Mouse (Mus musculus) liver, embryonic 15.5 days (tissue): ENCODE measurements around the gene Slc6a6. TPM values are rescaled to one million over a fixed set of nuclear protein-coding genes. Genes with fewer than 3 reads are reported as not detected.

Source experiments
- ATAC-seq: fragments of 200-750 bp; cut with Nextera tagmentation; 2 replicates; pipeline ENCODE4 v1.8.0; 2017; ENCODE audit warnings: moderate number of reproducible peaks, mild to moderate bottlenecking, moderate library complexity; ENCODE audit not compliant: insufficient read depth
- H3K27ac ChIP-seq: fragments of 300-500 bp; sonication (generic); replicated peaks from 2 replicates; pipeline ENCODE4 v1.5.1; 2015; ENCODE audit warnings: mild to moderate bottlenecking, inconsistent platforms
- H3K27me3 ChIP-seq: fragments of 300-500 bp; sonication (generic); 2 replicates; pipeline ENCODE4 v1.6.1; 2015; ENCODE audit warnings: mild to moderate bottlenecking, inconsistent platforms
- H3K36me3 ChIP-seq: fragments of 300-500 bp; sonication (generic); replicated peaks from 2 replicates; pipeline ENCODE4 v1.6.1; 2015; ENCODE audit warnings: moderate library complexity, mild to moderate bottlenecking, inconsistent platforms
- H3K4me1 ChIP-seq: fragments of 300-500 bp; sonication (generic); replicated peaks from 2 replicates; pipeline ENCODE4 v1.6.1; 2015; ENCODE audit warnings: inconsistent platforms
- H3K4me2 ChIP-seq: fragments of 300-500 bp; sonication (generic); 2 replicates; pipeline ENCODE4 v1.6.1; 2015; ENCODE audit warnings: moderate library complexity, mild to moderate bottlenecking, inconsistent platforms
- H3K4me3 ChIP-seq: fragments of 300-500 bp; sonication (generic); replicated peaks from 2 replicates; pipeline ENCODE4 v1.5.1; 2015; ENCODE audit warnings: mild to moderate bottlenecking, inconsistent platforms
- H3K9ac ChIP-seq: fragments of 300-500 bp; sonication (generic); 2 replicates; pipeline ENCODE4 v1.6.1; 2015; ENCODE audit warnings: moderate library complexity, mild to moderate bottlenecking, inconsistent platforms
- H3K9me3 ChIP-seq: fragments of 300-500 bp; sonication (generic); replicated peaks from 2 replicates; pipeline ENCODE4 v1.6.1; 2016; ENCODE audit warnings: inconsistent platforms
- WGBS: fragments of 180-500 bp; shearing (Covaris S2); methylation state at CpG from one replicate; pipeline ENCODE4 v1.1.7; 2015; ENCODE audit warnings: mixed read lengths; ENCODE audit not compliant: insufficient replicate concordance; 5-methylcytosine and 5-hydroxymethylcytosine counted together
- polyA plus RNA-seq: library from polyadenylated mRNA; unstranded; fragments of >200 nt; fragmentation: Nextera tagmentation; extraction: Ambion mirVana; gene quantifications from 2 replicates; pipeline ENCODE4 v1.2.1, GENCODE M21; 2015

Gene Slc6a6
- polyA plus RNA-seq, 1 experiment from 2014 or later: 20.1 TPM

DNA sequence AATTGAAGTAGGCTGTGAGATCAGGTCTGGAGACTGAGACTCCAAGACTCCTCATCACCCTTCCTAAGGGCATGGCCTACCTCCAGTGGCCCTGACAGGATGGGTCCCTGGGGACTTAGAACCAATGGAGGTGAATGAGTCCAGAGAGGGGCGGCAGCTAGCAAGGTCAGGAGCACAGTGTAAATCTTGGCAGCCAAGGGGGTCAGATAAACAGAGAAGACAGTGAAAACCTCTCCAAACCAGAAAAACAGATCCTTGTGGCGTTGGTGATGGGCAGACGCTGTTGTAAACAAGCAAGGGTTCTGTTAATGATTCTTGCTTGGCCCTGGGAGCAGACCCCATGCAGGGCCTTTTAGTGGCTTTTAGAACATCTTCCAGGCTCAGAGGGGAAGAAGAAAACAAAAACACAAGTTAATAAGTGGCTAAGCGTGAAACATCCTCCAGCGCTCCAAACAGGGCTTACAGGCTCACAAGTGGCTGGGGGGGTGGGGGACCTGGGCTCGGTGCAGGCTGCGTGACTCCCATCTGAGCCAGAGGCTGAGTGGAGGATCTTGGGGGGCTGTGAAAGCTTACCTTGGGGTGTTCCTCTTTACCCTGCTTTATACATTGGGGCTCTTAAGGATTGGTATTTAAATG is 62.2 kb downstream of the Slc6a6 start:
- no peak overlapping the region for H3K4me2 ChIP-seq
- no peak for ATAC-seq
- H3K9me3 ChIP-seq: no peaks in the 10 kb centered on the region
- 77% methylated on average over 7 of the region's 7 CpGs for WGBS
- H3K9ac ChIP-seq: no peak overlapping the region
- H3K27me3 ChIP-seq: no peaks in the 10 kb centered on the region
- peaks cover 74% of the 10 kb centered on the region for H3K36me3 ChIP-seq
- no peak overlapping the region for H3K27ac ChIP-seq
- H3K4me1 ChIP-seq: no peaks in the 10 kb centered on the region
- H3K4me3 ChIP-seq: no peak overlapping the region

- H3K27me3 ChIP-seq: no peaks in the 10 kb centered on the region
- peaks cover 76% of the 10 kb centered on the region for H3K36me3 ChIP-seq
- no peaks in the 10 kb centered on the region for H3K9me3 ChIP-seq
- no peak overlapping the region for H3K4me3 ChIP-seq
- WGBS: 74% methylated on average over 5 of the region's 5 CpGs
- no peak overlapping the region for H3K9ac ChIP-seq
- H3K4me1 ChIP-seq: no peaks in the 10 kb centered on the region
- H3K27ac ChIP-seq: no peak overlapping the region
- ATAC-seq: no peak
- no peak overlapping the region for H3K4me2 ChIP-seq
Measured at GRCm38 (mm10) chr6:91746776-91747175, 62.9 kb downstream of the Slc6a6 start.

GRCm38 (mm10) chr6:91750976-91751375 is 67.1 kb downstream of the Slc6a6 start:
- Histone ChIP-seq H3K27ac (no peak overlapping the region), H3K4me2 (no peak overlapping the region), H3K36me3 (peaks cover 68% of the 10 kb centered on the region), H3K4me3 (no peak overlapping the region), H3K27me3 (no peaks in the 10 kb centered on the region), H3K9me3 (no peaks in the 10 kb centered on the region), H3K4me1 (no peaks in the 10 kb centered on the region; the same call in 1 of the 2 replicates), H3K9ac (no peak overlapping the region)
- ATAC-seq: no peak
- WGBS: 70% methylated on average over 3 of the region's 3 CpGs

DNA sequence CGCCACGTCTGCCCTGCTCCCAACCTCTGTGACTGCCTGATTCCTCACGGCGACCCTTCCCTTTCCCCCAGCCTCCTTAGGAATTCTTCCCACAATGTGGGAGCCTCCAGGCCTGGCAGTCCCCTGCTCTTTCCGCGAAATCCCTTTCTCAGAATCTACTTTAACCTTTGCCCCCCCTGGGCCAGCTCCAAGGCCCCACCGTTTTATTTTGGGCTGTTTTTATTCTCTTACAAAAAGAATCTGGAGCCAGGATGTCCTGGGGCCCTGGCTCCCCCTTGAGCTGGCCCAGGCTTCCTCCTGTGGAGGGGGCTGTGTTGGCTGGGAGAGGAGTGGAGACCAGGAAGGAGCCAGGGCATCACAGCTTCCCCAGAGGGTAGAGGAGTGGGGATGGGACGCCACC is 69.0 kb downstream of the Slc6a6 start:
- H3K4me3 ChIP-seq: no peak overlapping the region
- H3K27ac ChIP-seq: no peak overlapping the region
- no peak for ATAC-seq
- H3K27me3 ChIP-seq: no peaks in the 10 kb centered on the region
- H3K4me1 ChIP-seq: no peaks in the 10 kb centered on the region; the same call in 1 of the 2 replicates
- H3K4me2 ChIP-seq: no peak overlapping the region
- WGBS: 71% methylated on average over 8 of the region's 8 CpGs
- no peaks in the 10 kb centered on the region for H3K9me3 ChIP-seq
- no peak overlapping the region for H3K9ac ChIP-seq
- peaks cover 59% of the 10 kb centered on the region for H3K36me3 ChIP-seq

GRCm38 (mm10) chr6:91754098-91754497 is 70.2 kb downstream of the Slc6a6 start:
- ATAC-seq: no peak
- Histone ChIP-seq H3K27me3 (no peaks in the 10 kb centered on the region), H3K4me1 (no peaks in the 10 kb centered on the region; the same call in 1 of the 2 replicates), H3K4me3 (no peak overlapping the region), H3K9me3 (no peaks in the 10 kb centered on the region), H3K9ac (no peak overlapping the region), H3K36me3 (peaks cover 52% of the 10 kb centered on the region), H3K4me2 (no peak overlapping the region), H3K27ac (no peak overlapping the region)
- 62% methylated on average over 6 of the region's 6 CpGs for WGBS

GRCm38 (mm10) chr6:91754845-91755244 is 71.0 kb downstream of the Slc6a6 start:
- H3K4me1 ChIP-seq: no peaks in the 10 kb centered on the region; the same call in 1 of the 2 replicates
- H3K9ac ChIP-seq: no peak overlapping the region
- 74% methylated on average over 12 of the region's 12 CpGs for WGBS
- H3K36me3 ChIP-seq: peaks cover 52% of the 10 kb centered on the region
- no peaks in the 10 kb centered on the region for H3K27me3 ChIP-seq
- no peak overlapping the region for H3K4me3 ChIP-seq
- no peak for ATAC-seq
- no peak overlapping the region for H3K27ac ChIP-seq
- no peak overlapping the region for H3K4me2 ChIP-seq
- H3K9me3 ChIP-seq: no peaks in the 10 kb centered on the region

- Histone ChIP-seq H3K27me3 (no peaks in the 10 kb centered on the region), H3K27ac (no peak overlapping the region), H3K4me2 (no peak overlapping the region), H3K9ac (no peak overlapping the region), H3K4me1 (no peaks in the 10 kb centered on the region), H3K36me3 (peaks cover 10% of the 10 kb centered on the region; the same call in 1 of the 2 replicates), H3K4me3 (no peak overlapping the region), H3K9me3 (no peaks in the 10 kb centered on the region)
- WGBS: 55% methylated on average over 9 of the region's 9 CpGs
- no peak for ATAC-seq
Measured at GRCm38 (mm10) chr6:91762051-91762742, 78.3 kb downstream of the Slc6a6 start.

DNA sequence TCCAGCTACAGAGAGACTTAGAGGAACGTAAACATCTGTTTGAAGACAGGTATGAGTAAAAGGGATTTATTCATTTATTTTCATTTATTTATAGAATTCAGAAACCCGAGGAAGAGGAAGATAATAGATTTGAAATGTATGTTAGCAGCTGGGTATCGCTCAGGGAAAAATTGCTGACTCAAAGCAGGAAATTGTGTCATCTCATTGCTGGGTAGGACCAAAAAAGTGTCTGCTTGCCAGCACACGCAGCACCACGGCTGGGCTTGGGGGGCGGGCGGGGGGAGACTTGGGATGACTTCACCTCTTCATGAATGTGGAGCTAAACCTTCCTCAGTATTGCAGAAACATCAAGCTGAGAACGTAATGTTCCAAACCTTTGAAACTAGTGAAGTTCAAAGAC is 83.7 kb downstream of the Slc6a6 start:
- Histone ChIP-seq H3K9ac (no peak overlapping the region), H3K9me3 (no peaks in the 10 kb centered on the region), H3K4me2 (no peak overlapping the region), H3K27ac (no peak overlapping the region), H3K4me1 (no peaks in the 10 kb centered on the region), H3K4me3 (no peak overlapping the region), H3K27me3 (no peaks in the 10 kb centered on the region), H3K36me3 (no peaks in the 10 kb centered on the region)
- no peak for ATAC-seq
- WGBS: 30% methylated on average over 8 of the region's 8 CpGs

GRCm38 (mm10) chr6:91773951-91774350 is 90.1 kb downstream of the Slc6a6 start:
- 61% methylated on average over 5 of the region's 5 CpGs for WGBS
- H3K36me3 ChIP-seq: no peaks in the 10 kb centered on the region
- H3K9ac ChIP-seq: no peak overlapping the region

GRCm38 (mm10) chr6:91776543-91776942 is 92.7 kb downstream of the Slc6a6 start:
- Histone ChIP-seq H3K9me3 (no peaks in the 10 kb centered on the region), H3K4me3 (no peak overlapping the region), H3K27ac (no peak overlapping the region), H3K9ac (no peak overlapping the region), H3K27me3 (no peaks in the 10 kb centered on the region), H3K4me2 (no peak overlapping the region), H3K36me3 (no peaks in the 10 kb centered on the region), H3K4me1 (no peaks in the 10 kb centered on the region)
- 6% methylated on average over 9 of the region's 9 CpGs for WGBS
- ATAC-seq: no peak

More at GRCm38 (mm10) chr6:91773951-91774350, 90.1 kb downstream of the Slc6a6 start:
- Histone ChIP-seq H3K27ac (no peak overlapping the region), H3K4me2 (no peak overlapping the region), H3K27me3 (no peaks in the 10 kb centered on the region), H3K9me3 (no peaks in the 10 kb centered on the region), H3K4me3 (no peak overlapping the region), H3K4me1 (no peaks in the 10 kb centered on the region)
- no peak for ATAC-seq

DNA sequence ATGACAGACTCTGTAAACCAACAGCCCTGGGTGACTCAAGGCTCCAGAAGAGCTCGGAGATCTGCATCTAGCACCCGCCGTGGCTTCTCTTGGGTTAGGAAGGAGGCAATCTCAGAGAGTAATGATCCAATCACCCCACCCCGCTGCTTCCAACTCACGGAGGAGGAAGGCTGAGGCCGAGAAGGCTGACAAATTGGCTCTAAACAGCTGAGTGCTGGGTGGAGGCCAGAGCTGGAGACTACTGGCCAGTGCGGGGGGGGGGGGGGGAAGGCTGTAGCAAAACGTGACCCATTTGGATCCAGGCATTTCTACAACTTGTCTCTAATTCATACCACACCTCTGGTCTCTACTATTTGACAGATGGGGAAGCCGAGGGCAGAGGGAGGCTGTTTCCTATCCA is 95.4 kb downstream of the Slc6a6 start:
- no peak overlapping the region for H3K4me2 ChIP-seq
- H3K4me1 ChIP-seq: no peaks in the 10 kb centered on the region
- H3K9me3 ChIP-seq: no peaks in the 10 kb centered on the region
- no peak for ATAC-seq
- 49% methylated on average over 9 of the region's 9 CpGs for WGBS
- no peaks in the 10 kb centered on the region for H3K36me3 ChIP-seq
- H3K27ac ChIP-seq: no peak overlapping the region
- H3K27me3 ChIP-seq: no peaks in the 10 kb centered on the region
- H3K9ac ChIP-seq: no peak overlapping the region
- no peak overlapping the region for H3K4me3 ChIP-seq
